Mouse (Mus musculus) adrenal gland, postnatal 4 days (tissue): Measurements from ENCODE around the gene Luc7l2. TPM values are rescaled to one million over a fixed set of nuclear protein-coding genes. Genes with fewer than 3 reads are reported as not detected.
A peak's percentile ranks its signal among the peaks of the same experiment; 100 is the strongest.
"Not testable (repeated sequence)": the region's sequence is repeated elsewhere in the genome, so short reads cannot be mapped to it uniquely, and the experiment has no call there.

Experiments used
- DNase-seq, 2 experiments: peaks; one replicate each; pipeline ENCODE4 v3.0.0; 2021 to 2022; ENCODE audit warnings: low spot score in 2 of 2, mixed read lengths in 2 of 2
- long read RNA-seq, 2 experiments: library from polyadenylated mRNA; stranded (forward); transcript quantifications; one replicate each; pipeline ENCODE4 v2.0.0; 2021
- total RNA-seq, 2 experiments: library from RNA; stranded (reverse); gene quantifications; 2 replicates each; pipeline ENCODE4 v1.2.3; 2021

Gene Luc7l2
- total RNA-seq, result 100 to 1,000 TPM; 225 to 239 TPM
- long read RNA-seq, experiment 1, full-length matches to known transcripts, result 13 of 50 reads
- long read RNA-seq, experiment 1, partial matches to known transcripts, result 13 of 50 reads
- long read RNA-seq, experiment 1, other reads (novel, unspliced or antisense), result 24 of 50 reads
- long read RNA-seq, experiment 2, full-length matches to known transcripts, result 24 of 60 reads
- long read RNA-seq, experiment 2, partial matches to known transcripts, result 14 of 60 reads
- long read RNA-seq, experiment 2, other reads (novel, unspliced or antisense), result 22 of 60 reads

DNA sequence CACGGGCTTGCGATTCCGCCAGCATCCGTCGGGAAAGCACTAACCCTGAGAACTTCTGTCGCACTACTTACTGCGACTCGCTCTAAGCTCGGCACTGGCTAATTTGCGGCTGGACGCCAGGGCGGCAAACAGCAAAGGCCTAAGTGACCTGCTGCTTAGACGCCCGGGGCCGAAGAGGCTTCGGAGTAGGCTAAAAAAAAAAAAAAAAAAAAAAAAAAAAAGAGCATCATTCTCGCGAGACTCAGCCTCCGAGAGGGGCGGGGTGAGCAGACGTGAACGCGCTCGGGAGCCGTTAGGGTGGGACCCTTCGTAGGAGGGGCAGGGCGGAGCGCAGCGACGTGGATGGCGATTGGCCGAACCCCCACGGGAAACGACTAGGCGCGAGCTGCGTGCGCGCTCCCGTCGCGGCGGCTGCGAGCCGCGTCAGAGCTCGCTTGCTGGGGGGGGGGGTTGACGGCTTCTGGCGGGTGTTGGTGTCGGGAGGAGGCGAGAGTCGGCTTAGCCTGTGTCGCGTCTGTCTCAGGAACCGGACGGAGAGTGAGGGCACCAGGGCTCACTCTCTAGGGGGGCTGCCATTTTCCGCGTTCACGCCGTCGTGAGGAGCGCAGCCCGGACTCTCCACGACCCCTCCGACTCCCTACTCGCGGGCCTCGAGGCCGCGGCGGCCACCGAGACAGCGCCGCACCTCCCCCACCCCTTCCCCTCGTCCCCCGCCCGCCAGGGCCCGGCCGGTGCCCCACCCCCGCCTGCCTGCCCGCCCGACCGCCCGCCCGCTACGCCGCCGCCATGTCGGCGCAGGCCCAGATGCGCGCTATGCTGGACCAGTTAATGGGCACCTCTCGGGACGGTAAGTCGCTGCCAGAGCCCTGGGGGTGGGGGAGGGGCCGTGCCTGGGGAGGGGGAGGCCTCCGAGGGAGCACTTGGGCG is at the start of gene Luc7l2:
Gene Luc7l2, plus strand, starts transcription at position 273 of the 927 bp plus-strand sequence.
- peak; percentile 84 to 91 for DNase-seq

DNA sequence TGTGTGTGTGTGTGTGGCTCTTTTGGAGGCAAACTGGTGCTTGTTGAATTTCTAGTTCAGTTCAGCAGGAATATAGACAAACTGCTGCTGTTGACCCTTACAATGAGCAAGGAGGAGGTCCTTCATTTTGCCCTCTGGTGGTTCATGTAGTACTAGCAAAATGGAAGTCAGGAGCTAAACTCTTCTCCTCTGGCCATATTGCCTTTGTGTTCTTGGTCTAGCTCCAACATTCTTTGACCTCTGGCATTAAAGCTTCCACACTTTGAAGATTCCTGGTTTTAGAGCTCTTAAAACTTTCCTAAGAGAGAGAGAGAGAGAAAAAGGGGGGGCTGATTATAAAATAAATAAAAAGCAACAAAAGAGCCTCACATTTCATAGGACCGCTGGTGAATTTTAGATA is 39.0 kb upstream of the Luc7l2 start:
- no peak for DNase-seq

DNA sequence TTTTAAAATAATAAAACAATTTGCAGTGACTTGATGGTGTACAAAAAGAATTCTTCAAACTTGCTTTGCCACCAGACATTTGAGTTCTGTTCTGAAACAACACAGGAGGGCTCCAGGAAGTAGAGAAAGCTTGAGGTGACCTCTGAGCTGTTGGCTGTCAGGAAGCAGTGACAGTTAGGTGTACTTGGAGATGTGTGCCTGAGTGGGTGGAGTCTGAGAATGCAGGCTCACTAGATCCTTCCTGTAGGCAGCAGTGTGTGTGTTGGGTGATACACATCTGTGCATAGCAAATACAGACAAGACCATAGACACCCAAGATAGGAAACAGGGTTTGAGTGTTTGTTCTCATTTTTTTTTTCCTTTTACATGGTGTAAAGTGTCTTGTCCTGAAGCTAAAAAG is 38.3 kb upstream of the Luc7l2 start:
- DNase-seq, result no peak

DNA sequence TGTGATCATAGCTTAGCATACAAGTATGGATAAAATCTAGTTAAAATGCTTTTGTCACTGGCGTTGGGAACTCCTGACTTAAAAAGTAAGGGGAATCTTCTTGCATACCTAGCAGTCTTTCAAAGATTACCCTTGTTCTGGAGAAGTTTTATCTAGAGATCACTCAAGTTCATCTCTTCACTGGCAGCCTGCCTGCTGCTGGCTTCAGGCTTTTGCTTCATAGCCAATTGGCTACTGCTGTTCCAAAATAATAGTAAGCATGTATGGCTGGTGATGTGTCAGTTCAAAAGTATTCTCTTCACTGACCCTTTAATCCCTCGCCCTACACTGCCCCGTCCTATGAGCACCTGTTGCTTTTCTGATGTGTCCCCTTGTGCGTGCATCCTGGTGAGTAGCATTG is 35.9 kb upstream of the Luc7l2 start:
- no peak for DNase-seq

DNA sequence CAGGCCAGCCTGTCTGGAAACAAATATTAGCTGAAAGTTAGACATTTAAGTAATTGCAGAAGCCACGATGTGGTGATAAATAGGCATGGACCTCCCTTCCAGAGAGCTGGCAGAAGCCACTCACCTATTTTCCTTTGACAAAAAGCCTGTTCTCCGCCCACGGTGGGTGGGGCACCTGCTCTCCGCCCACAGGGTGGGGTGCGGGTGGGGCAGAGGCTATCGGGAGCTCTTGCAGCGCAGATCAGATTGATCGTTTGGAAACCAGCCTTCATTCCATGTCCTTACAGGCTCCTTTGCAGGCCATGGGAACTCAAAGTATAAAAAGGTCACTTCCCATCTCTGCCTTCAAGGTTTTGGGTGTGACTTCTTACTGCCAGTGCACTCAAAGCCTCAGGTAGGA is 27.3 kb upstream of the Luc7l2 start:
- no peak for DNase-seq

DNA sequence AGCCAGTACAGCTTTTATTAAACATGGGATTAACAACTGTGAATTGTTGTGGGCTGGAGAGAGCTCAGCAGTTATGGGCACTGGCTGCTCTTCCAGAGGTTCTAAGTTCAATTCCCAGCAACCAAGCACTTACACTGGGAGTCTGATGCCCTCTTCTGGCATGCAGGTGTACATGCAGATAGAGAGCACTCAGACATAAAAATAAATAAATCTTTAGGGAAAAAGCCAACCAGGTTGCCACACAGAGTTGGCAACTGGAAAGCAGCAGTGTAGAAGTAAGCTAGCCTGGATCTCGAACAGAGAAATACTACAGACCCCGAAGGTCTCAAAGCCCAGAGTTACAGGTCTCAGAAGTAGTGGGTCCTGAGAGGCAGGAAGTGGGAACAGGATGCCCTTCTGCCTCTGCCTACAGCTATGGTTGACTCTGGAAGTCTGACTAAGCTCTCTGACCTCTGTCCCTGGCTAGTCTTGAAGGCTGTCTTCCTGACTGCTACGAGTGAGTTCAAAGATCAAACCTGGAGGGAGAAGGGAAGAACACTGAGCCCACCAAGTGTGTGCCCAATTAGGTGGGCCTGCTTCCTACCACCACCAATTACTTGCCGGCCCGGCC is 19.8 kb upstream of the Luc7l2 start:
- DNase-seq, result no peak

DNA sequence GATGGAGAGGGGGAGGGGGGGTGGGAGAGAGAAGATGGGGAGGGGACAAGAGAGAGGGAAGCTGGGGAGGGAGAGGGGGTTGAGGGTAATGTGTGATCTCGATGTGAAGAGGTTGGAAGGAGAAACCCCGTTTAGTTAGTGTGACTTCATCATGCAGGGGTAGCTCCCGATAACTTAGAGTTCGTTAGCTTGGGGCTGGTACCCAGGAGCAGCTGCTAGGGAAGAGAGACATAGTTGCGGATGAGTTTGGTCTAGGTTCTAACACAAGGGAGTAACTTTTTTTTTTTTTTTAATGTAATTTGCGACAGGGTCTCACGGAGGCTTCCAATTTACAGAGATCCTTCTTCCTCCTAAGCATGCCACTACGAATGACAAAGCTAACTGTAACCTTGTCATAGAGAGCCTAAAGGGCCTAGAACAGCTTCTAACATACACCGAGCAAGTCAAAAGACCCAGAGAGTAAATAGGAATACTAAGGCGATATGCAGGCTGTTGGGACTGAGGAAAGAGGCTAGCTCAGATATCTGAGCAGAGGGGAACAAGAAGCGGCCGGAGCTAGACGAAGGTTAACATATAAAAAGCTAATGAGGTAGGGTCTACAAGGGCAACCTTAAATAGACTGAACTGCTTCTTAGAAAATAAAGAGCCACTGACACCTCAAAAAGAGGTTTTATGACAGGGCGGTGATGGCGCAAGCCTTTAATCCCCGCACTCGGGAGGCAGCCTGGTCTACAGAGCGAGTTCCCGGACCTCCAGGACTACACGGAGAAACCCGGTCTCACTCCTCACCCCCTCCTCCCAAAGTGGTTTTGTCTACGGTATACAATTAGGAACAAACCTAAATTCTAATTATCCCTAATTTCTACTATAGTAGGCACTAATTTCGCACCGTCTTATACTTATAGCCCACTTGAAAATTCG is 18.4 kb upstream of the Luc7l2 start:
- DNase-seq, result peak in 1 of 2 experiments; percentile 21

DNA sequence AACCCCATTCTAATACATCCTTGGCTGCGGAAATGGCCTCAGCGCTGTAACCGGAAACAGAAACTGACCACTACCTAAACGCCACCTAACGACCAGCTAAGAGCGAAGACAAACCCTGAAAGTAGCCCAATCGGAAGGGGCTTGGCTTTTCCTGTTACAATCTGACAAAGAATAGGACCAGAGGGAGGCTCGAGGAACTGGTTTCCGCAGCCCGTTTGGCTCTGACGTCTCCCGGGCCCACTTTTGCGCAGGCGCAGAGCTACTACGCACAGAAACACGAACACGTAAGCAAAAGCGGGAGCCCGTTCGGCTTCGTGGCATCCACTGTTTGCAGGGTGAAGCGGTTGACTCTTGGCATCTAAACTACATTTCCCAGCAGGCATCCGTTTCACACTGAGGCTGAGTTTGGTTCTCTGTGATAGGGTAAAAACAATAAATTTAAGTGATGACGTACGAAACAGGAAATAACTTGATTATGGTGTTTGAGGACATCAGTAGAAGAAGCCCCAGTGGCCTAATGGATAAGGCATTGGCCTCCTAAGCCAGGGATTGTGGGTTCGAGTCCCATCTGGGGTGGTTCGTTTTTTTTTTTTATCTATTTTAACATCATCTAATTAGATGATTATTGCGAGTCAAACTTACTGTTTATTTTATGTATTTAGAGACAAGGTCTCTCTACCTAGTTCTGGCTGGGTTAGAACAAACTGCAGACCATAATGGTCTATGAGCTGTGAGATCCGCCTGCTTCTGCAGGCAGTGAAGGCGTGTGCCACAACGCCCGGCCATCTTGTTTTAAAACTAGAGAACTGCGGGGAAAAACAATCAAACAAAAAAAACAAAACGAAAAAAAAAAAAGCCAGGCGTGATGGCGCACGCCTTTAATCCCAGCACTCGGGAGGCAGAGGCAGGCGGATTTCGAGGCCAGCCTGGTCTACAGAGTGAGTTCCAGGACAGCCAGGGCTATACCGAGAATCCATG is 17.4 kb upstream of the Luc7l2 start, which contains the start of gene Fmc1:
Gene Fmc1, plus strand, starts transcription at position 75 of the 978 bp plus-strand sequence.
- DNase-seq, result peak; percentile 81 to 92

DNA sequence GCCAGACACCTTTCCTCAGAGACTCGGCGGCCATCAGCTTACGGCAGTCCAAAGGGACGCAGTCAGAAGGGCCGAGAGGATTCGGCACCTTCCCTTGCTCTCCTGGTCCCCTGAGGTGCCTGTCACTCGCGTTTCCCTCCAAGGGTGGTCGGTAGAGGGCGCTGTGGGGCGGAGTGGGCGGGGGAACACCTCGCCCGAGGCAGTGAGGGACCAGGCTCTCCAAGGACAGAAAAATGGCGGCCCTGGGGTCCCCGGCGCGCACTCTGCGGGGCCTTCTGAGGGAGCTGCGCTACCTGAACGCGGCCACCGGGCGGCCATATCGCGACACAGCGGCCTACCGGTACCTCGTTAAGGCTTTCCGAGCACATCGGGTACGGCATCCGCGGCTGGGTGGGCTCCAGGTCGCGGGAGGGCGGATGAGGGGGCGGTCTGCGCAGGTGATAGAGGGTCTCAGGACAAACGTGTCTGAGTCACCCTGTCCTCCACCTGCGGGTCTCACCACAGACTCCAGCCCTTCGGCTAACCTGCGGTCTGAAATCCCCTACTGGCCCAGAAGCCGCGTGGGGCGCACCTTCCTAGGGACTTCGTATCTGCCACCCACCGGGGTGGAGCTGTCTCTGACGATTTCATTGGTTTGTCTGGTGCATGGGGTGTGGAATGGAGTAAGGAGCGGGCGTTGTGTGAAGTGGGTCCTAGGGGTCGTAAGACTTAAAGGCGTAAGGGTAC is 16.3 kb upstream of the Luc7l2 start:
- peak; percentile 99 to 100 for DNase-seq

DNA sequence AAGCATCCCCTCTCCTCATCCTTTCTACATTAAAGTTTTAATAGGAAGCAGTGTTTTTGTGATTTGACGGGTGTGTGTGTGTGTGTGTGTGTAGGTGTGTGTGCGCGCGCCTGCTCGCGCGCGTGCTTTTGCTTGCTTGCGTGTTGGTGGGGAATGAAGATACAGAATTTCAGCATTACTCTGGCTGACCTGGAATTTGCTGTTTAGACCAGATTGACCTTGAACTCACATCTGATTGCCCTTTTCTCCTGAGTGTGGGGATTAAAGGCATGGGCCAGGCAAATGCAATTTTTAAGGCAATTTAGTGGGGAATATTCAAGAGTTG is 15.8 kb upstream of the Luc7l2 start:
- no peak for DNase-seq

DNA sequence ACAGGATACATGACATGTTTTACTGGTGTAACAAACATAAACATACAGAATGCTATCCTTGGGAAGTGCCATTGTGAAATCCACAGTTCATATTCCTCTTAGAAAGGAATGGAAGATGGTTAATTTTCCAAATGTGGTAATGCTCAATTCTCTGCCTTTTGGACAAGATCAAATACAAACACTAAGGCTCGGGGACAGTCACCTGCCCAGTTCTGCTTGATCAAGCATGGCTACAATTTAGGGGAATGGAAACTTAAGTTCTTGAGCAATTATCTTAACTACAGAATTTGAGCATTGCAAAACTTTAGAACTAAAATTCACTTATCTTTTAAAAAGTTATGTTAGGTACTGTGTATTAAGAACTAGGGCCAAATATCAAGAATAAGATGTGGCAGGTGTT is 15.3 kb upstream of the Luc7l2 start:
- DNase-seq, result no peak

DNA sequence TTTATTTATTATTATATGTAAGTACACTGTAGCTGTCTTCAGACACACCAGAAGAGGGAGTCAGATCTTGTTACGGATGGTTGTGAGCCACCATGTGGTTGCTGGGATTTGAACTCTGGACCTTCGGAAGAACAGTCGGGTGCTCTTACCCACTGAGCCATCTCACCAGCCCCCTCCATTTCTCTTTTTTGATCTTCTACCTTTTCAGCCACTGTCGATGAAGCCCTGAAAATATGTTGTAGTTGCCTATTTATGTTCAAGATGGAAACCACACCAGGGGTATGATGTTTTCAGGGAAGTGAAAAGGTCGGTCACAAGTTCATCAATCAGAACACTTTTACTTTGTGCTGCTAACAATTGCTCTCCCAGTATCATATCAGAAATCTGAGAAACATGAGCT is 7.0 kb upstream of the Luc7l2 start:
- not testable (repeated sequence) for DNase-seq

DNA sequence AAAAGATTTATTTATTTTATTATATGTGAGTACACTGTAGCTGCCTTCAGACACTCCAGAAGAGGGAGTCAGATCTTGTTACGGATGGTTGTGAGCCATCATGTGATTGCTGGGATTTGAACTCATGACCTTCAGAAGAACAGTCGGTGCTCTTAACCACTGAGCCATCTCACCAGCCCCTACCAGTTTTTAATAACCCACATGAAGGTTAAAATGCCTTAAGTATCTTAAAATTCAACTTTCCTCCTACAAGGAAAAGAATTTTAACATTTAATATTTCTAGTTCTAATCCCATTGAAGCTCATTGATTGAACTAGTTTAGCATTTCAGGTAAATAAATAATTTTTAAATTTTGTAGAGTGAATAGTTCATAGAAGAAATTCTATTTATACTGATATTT is 4.1 kb upstream of the Luc7l2 start:
- not testable (repeated sequence) for DNase-seq

DNA sequence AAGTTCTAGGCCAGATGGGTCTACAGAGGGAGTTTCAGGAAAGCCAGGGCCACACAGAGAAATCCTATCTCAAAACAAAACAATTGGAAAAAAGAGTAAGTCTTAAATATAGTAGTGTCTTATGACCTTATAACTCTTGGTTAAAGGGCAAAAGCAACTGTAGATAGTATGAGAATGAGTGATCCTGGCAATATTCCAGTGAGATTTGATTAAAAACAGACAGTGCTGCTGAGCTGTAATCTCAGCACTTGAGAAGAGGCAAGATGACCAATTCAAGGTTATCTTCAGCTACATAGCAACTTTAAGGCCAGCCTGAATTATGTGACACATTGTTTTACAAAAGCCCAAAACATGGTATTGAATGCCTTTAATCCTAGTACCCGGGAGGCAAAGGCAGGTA is 3.4 kb upstream of the Luc7l2 start:
- DNase-seq, result no peak

DNA sequence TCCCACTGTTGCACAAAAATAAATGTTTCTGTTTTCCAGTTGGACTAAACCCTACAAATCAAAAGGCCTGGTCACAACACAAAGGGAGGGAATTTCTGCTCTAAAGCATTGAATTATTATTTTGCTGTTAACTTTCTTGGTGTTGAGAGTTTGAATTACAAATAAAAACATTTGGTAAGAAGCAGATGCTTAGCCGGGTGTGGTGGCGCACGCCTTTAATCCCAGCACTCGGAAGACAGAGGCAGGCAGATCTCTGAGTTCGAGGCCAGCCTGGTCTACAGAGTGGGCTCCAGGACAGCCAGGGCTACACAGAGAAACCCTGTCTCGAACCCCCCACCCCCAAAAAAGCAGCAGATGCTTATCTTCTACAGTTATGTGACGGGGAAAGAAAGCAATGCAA is 2.5 kb upstream of the Luc7l2 start:
- DNase-seq, result not testable (repeated sequence)

DNA sequence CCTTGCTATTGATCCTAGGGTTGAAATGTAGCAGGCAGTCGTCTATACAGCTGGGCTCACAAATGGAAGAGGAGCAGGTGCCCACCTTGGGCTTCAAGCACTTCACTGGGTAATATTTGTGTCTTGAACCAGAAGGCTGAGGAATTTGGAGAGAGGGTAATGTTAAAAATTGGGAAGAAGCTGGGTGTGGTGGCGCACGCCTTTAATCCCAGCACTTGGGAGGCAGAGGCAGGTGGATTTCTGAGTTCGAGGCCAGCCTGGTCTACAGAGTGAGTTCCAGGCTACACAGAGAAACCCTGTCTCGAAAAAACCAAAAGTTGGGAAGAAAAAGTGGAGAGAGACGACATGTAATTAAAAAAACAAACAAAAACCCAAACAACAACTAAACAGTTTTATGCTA is 1.3 kb upstream of the Luc7l2 start:
- not testable (repeated sequence) for DNase-seq

DNA sequence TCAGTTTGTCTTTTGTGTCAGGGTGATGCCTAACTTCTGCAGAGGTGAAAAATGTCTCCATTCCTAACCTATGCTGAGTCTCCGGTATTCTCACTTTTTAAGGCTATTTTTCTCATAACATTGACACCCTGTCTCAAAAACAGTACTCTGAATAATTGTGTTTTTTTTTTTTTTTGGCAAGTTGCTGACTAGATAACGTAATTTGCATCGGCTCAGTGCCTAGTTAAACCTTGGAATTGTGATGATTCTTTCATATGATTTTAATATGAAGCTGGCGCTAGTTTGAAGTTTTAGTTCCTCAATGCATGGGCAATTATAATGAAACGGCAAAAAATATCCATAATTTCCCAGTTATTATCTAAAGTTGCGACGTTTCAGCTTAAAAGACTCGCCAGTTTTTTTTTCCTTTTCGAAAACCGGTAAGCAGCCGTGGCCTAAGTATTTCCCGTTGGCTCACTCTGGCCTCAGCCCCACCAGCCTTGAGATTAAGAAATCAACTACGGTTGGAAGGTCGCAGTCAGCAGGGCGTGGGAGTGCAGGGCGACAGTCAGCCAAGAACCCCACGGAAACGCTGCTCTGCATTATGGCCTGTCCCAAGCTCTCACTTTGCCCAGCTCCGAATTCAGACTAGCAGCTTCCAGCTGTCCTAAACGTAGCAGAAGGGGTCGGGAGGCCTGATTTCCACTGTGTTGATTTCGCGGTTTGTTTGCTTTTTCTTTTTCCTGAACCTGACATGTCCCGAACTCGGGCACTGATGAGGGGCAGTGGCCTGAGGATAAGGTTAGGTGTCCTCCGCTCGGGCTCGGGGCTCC is 678 bp upstream of the Luc7l2 start:
- peak; percentile 35 to 53 for DNase-seq

DNA sequence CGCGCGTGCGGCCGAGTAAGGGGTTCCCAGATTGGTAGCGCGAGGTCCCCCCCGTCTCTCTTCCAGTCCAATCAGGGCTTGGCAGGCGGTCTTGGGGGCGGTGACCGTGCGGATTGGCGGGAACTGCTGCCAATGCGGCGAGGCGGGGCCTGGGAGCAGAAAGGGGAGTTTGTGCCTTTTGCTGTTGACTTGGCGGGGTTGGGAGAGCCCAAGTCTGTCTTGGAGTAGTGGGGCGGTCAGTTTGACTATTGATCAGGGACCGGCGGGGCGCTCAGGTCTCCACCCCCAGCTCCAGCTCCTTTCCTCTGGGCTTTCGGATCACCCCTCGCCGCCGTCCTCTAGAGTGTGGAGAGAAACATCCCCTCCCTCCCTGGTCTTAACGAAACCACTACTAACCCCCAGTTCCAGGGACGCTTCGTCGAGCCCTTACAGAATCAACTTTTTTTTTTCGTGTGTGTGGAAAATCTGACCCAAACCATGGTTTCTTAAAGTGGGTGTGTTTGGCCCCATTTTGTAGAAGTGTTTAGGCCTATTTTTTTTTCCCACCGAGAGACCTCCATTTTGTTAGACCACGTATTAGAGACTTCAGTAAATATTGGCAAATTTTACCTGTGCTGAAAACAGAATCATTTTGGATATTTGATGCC is 978 bp downstream of the Luc7l2 start:
- DNase-seq, result peak; percentile 93 to 98
